Comparison of ENCODE assay signal across 8 mouse cellular contexts in genomic region chr19:36925671-36926552, GRCm38 (mm10). TPM values are rescaled to one million over a fixed set of nuclear protein-coding genes. Genes with fewer than 3 reads are reported as not detected.
DNase-seq lines count a peak whose midpoint lies in the region; ATAC-seq and TF ChIP-seq lines count a peak whose summit lies in the region.

TSS of gene Btaf1 (plus strand) at chr19:36926079.

- peaks cover 42% of the 10 kb centered on the region for H3K4me1 ChIP-seq in E14TG2a.4 (replicated peaks; ENCODE audit: low read depth, low read length)
- H3K4me1 ChIP-seq in forebrain, embryonic 11.5 days (replicated peaks; ENCODE audit: control insufficient read depth, insufficient read depth, low read length): peaks cover 3% of the 10 kb centered on the region; the same call in 1 of the 2 replicates
- peaks cover 23% of the 10 kb centered on the region for H3K4me1 ChIP-seq in heart, embryonic 16.5 days (ENCODE audit: control insufficient read depth, insufficient read depth, low read length)

- H3K9me3 ChIP-seq in E14TG2a.4 (ENCODE audit: low read length): no peaks in the 10 kb centered on the region
- no peaks in the 10 kb centered on the region for H3K9me3 ChIP-seq in forebrain, embryonic 11.5 days (ENCODE audit: control insufficient read depth, low read length)
- H3K9me3 ChIP-seq in heart, embryonic 16.5 days (replicated peaks; ENCODE audit: control insufficient read depth, low read length): no peaks in the 10 kb centered on the region

- peak within 1 kb of the TSS; percentile 80 for H3K9ac ChIP-seq in forebrain, embryonic 11.5 days (ENCODE audit: low read length)
- peak within 1 kb of the TSS; percentile 95 for H3K9ac ChIP-seq in heart, embryonic 16.5 days (ENCODE audit: low read length)

- under 1% methylated on average over 94 of the region's 98 CpGs for WGBS in forebrain, embryonic 11.5 days
- under 1% methylated on average over 88 of the region's 98 CpGs for WGBS in heart, embryonic 16.5 days

- H3K4me3 ChIP-seq in E14TG2a.4 (replicated peaks; ENCODE audit: low read length): peak within 1 kb of the TSS; percentile 90
- H3K4me3 ChIP-seq in forebrain, embryonic 11.5 days (ENCODE audit: low read depth, low read length): peak within 1 kb of the TSS; percentile 98
- H3K4me3 ChIP-seq in heart, embryonic 16.5 days (ENCODE audit: low read length): peak within 1 kb of the TSS; percentile 98

- peak within 1 kb of the TSS; percentile 85 for H3K27ac ChIP-seq in forebrain, embryonic 11.5 days (ENCODE audit: low read depth, low read length)
- H3K27ac ChIP-seq in heart, embryonic 16.5 days (ENCODE audit: low read length): peak within 1 kb of the TSS; percentile 96

- no peak for TF ChIP-seq CTCF in E14TG2a.4 (conservative IDR thresholded peaks at IDR 0.05; ENCODE audit: low read length)

- H3K27me3 ChIP-seq in E14TG2a.4 (ENCODE audit: insufficient read depth, low read length): no peaks in the 10 kb centered on the region; the same call in 1 of the 2 replicates
- no peaks in the 10 kb centered on the region for H3K27me3 ChIP-seq in forebrain, embryonic 11.5 days (ENCODE audit: control insufficient read depth, insufficient read depth, low read length)
- no peaks in the 10 kb centered on the region for H3K27me3 ChIP-seq in heart, embryonic 16.5 days (ENCODE audit: control insufficient read depth, insufficient read depth, low read length)

- peak; percentile 98 for ATAC-seq in forebrain, embryonic 11.5 days (replicated peaks; ENCODE audit: low FRiP score)
- ATAC-seq in heart, embryonic 16.5 days (replicated peaks; ENCODE audit: extremely low read depth, insufficient read depth, low FRiP score): peak; percentile 96
- ATAC-seq in neutrophil, adult 5-6 weeks (ENCODE audit: extremely low read depth, insufficient number of reproducible peaks, low FRiP score, poor library complexity, severe bottlenecking): peak; percentile 84

- peak within 1 kb of the TSS; percentile 68 for H3K4me2 ChIP-seq in forebrain, embryonic 11.5 days (ENCODE audit: low read depth, low read length, severe bottlenecking)
- peak within 1 kb of the TSS; percentile 88 for H3K4me2 ChIP-seq in heart, embryonic 16.5 days (ENCODE audit: low read depth, low read length)

- peak; percentile 67 for DNase-seq in c-Kit-positive CD71-positive TER-119-negative erythroid progenitor cells, embryonic 14.5 days (ENCODE audit: low read depth)
- peak; percentile 97 for DNase-seq in forebrain, embryonic 11.5 days (ENCODE audit: low spot score)
- DNase-seq in kidney, postnatal 4 days: peak; percentile 85 to 92
- peak; percentile 86 to 90 for DNase-seq in lung, adult 18-20 months
- DNase-seq in thymus, adult 18-20 months: peak; percentile 72 to 84

- no peaks in the 10 kb centered on the region for H3K36me3 ChIP-seq in E14TG2a.4 (ENCODE audit: insufficient read depth, low read length)
- no peaks in the 10 kb centered on the region for H3K36me3 ChIP-seq in forebrain, embryonic 11.5 days (ENCODE audit: control insufficient read depth, insufficient read depth, low read length)
- H3K36me3 ChIP-seq in heart, embryonic 16.5 days (ENCODE audit: control insufficient read depth, insufficient read depth): no peaks in the 10 kb centered on the region

RNA-seq across cellular contexts. Expression of gene Btaf1, which starts in this region (rescaled TPM):
- 23.3 and 23.8 TPM in 2 replicates for polyA plus RNA-seq in forebrain, embryonic 11.5 days (2014; fragmentation: Nextera tagmentation; extraction: Ambion mirVana)
- polyA plus RNA-seq in heart, embryonic 16.5 days (2015; fragmentation: Nextera tagmentation; extraction: Ambion mirVana): 6.9 and 7.2 TPM in 2 replicates
- total RNA-seq in neutrophil, adult 5-6 weeks (2017): 80.3 and 84.3 TPM in 2 replicates

Comparison
In these comparisons a context has a peak if more than half of its experiments do, and no peak if none do; other contexts are left out.
1. Peak in every context shown above with its lines: DNase-seq, ATAC-seq, H3K4me3 ChIP-seq and H3K27ac ChIP-seq.